Mouse (Mus musculus): ENCODE results near the gene Hrh2. TPM values are rescaled to one million over a fixed set of nuclear protein-coding genes. Genes with fewer than 3 reads are reported as not detected.

The Hrh2 gene
- polyA plus RNA-seq, 1 experiment from 2014 or later, result 0.21 TPM

DNA sequence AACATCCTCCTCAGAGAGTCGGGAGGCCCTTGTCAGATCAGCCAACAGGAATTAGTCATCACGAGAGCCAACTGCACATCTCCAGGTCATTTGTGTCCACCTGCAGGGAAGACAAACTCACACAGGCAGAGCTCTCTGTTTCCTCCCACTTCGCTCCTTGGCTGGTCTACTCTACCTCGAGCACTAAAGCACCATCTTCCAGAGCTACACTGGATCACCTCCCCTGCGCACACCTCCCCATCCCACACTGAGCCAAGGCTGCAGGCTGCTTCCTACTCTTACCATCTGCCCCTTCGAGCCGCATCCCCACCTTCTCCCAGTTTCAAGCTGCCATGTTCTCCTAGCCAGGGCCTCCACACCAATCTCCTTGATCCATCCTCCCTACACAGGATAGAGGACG lies 77.7 kb downstream of the Hrh2 start:
- no peaks in the 10 kb centered on the region for H3K27me3 ChIP-seq (replicated peaks; ENCODE audit: control insufficient read depth, insufficient read depth, low read length)
- 63% methylated on average over 8 of the region's 8 CpGs for WGBS
- ATAC-seq (replicated peaks; ENCODE audit: low FRiP score) (no peak), DNase-seq (ENCODE audit: low spot score) (no peak)
- no peak overlapping the region for H3K27ac ChIP-seq (ENCODE audit: low read depth, low read length)
- no peak overlapping the region for H3K9ac ChIP-seq (ENCODE audit: low read depth, low read length)
- H3K4me1 ChIP-seq (replicated peaks; ENCODE audit: control insufficient read depth, insufficient read depth, low read length), result no peaks in the 10 kb centered on the region
- H3K9me3 ChIP-seq (ENCODE audit: control insufficient read depth, low read length), result no peaks in the 10 kb centered on the region
- H3K4me2 ChIP-seq, result no peak overlapping the region
- no peaks in the 10 kb centered on the region for H3K36me3 ChIP-seq (ENCODE audit: control insufficient read depth, insufficient read depth, low read length)
- no peak overlapping the region for H3K4me3 ChIP-seq (ENCODE audit: low read depth, low read length)

DNA sequence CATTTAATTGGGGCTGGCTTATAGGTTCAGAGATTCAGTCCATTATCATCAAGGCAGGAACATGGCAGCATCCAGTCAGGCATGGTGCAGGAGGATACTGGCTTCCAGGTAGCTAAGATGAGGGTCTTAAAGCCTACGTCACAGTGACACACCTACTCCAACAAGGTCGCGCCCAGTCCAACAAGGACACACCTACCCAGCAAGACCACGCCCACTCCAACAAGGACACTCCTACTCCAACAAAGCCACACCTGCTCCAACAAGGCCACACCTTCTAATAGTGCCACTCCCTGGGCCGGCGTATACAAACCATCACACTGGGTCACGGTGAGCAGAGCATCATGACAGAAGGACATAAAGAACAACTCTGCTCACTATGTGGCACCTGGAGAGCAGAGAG lies 80.1 kb downstream of the Hrh2 start:
- Histone ChIP-seq H3K4me3 (ENCODE audit: low read depth, low read length) (no peak overlapping the region), H3K9ac (ENCODE audit: low read depth, low read length) (no peak overlapping the region), H3K4me2 (no peak overlapping the region), H3K4me1 (replicated peaks; ENCODE audit: control insufficient read depth, insufficient read depth, low read length) (no peaks in the 10 kb centered on the region), H3K27me3 (replicated peaks; ENCODE audit: control insufficient read depth, insufficient read depth, low read length) (no peaks in the 10 kb centered on the region), H3K36me3 (ENCODE audit: control insufficient read depth, insufficient read depth, low read length) (no peaks in the 10 kb centered on the region), H3K9me3 (ENCODE audit: control insufficient read depth, low read length) (no peaks in the 10 kb centered on the region), H3K27ac (ENCODE audit: low read depth, low read length) (no peak overlapping the region)
- no peak for DNase-seq (ENCODE audit: low spot score)
- ATAC-seq (replicated peaks; ENCODE audit: low FRiP score), result no peak
- 83% methylated on average over 7 of the region's 7 CpGs for WGBS

DNA sequence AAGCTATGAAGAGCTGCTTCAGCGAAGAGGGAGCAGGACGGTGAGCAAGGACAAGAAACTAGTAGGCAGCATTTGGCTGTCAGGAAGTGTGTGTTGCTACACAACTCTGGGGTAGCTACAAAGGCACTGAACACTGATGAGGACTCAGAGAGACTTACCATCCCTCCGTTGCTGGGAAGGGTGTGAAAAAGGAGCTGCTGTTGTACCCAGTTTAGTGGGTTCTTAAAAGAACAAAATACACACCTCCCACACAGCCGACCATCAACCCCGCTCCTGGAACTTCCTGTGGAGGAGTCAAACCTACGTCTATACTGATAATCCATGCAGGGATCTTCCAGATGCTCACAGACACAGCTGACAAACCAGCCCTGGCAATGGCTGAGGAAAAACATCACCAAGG lies 85.5 kb downstream of the Hrh2 start:
- 81% methylated on average over 6 of the region's 6 CpGs for WGBS

DNA sequence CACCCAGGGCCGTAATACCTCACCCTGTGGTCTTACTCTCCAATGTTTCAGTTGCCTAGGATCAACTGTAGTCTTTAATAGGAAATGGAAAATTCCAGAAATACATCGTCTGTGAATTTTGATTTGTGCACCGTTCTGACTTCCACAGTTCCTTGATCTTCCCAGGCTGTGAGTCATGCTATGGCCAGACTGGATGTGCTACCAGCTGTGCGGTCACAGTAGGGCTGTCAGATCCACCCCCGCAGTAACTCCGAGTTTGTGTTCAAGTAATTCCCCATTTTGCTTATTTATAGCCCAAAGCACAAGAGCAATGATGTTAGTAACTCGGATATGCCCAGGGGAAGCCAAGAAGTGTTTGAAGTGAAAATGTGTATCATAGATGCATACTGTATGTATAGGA lies 88.4 kb downstream of the Hrh2 start:
- Histone ChIP-seq H3K27ac (ENCODE audit: low read depth, low read length) (no peak overlapping the region), H3K4me3 (ENCODE audit: low read depth, low read length) (no peak overlapping the region), H3K9me3 (ENCODE audit: control insufficient read depth, low read length) (no peaks in the 10 kb centered on the region), H3K36me3 (ENCODE audit: control insufficient read depth, insufficient read depth, low read length) (no peaks in the 10 kb centered on the region), H3K4me1 (replicated peaks; ENCODE audit: control insufficient read depth, insufficient read depth, low read length) (no peaks in the 10 kb centered on the region), H3K9ac (ENCODE audit: low read depth, low read length) (no peak overlapping the region), H3K27me3 (replicated peaks; ENCODE audit: control insufficient read depth, insufficient read depth, low read length) (peaks cover 12% of the 10 kb centered on the region), H3K4me2 (no peak overlapping the region)
- no peak for DNase-seq (ENCODE audit: low spot score)
- 82% methylated on average over 7 of the region's 7 CpGs for WGBS
- ATAC-seq (replicated peaks; ENCODE audit: low FRiP score), result no peak

More for the DNA sequence above, 85.5 kb downstream of the Hrh2 start:
- H3K9ac ChIP-seq (ENCODE audit: low read depth, low read length), result no peak overlapping the region
- H3K27me3 ChIP-seq (replicated peaks; ENCODE audit: control insufficient read depth, insufficient read depth, low read length), result peaks cover 12% of the 10 kb centered on the region
- ATAC-seq (replicated peaks; ENCODE audit: low FRiP score) (no peak), DNase-seq (ENCODE audit: low spot score) (no peak)
- no peak overlapping the region for H3K4me3 ChIP-seq (ENCODE audit: low read depth, low read length)
- no peak overlapping the region for H3K4me2 ChIP-seq
- H3K4me1 ChIP-seq (replicated peaks; ENCODE audit: control insufficient read depth, insufficient read depth, low read length), result no peaks in the 10 kb centered on the region
- no peaks in the 10 kb centered on the region for H3K36me3 ChIP-seq (ENCODE audit: control insufficient read depth, insufficient read depth, low read length)
- no peak overlapping the region for H3K27ac ChIP-seq (ENCODE audit: low read depth, low read length)
- no peaks in the 10 kb centered on the region for H3K9me3 ChIP-seq (ENCODE audit: control insufficient read depth, low read length)

DNA sequence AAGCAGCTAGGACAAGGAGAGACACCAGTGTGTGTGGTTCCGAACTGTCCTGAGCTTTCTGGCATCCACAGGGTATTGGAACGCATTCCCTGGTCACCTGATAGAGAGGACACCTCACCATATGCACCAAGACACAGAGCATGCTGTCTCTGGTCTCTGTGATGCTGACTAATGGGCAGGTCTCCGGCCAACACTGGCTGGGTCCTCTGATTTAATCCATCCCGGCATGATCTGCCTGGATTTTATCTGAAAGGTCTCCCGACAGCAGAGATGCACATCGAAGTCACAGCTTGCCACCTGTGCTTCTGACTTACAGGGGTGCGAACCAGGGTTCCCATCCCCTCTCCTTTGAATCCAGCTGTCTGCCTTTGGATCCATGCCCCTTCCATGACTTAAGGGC lies 89.2 kb downstream of the Hrh2 start:
- no peaks in the 10 kb centered on the region for H3K9me3 ChIP-seq (ENCODE audit: control insufficient read depth, low read length)
- WGBS, result 63% methylated on average over 7 of the region's 7 CpGs
- H3K36me3 ChIP-seq (ENCODE audit: control insufficient read depth, insufficient read depth, low read length), result no peaks in the 10 kb centered on the region
- no peak overlapping the region for H3K9ac ChIP-seq (ENCODE audit: low read depth, low read length)
- no peak overlapping the region for H3K27ac ChIP-seq (ENCODE audit: low read depth, low read length)
- ATAC-seq (replicated peaks; ENCODE audit: low FRiP score) (no peak), DNase-seq (ENCODE audit: low spot score) (no peak)
- no peak overlapping the region for H3K4me3 ChIP-seq (ENCODE audit: low read depth, low read length)
- H3K4me2 ChIP-seq, result no peak overlapping the region
- no peaks in the 10 kb centered on the region for H3K4me1 ChIP-seq (replicated peaks; ENCODE audit: control insufficient read depth, insufficient read depth, low read length)
- peaks cover 12% of the 10 kb centered on the region for H3K27me3 ChIP-seq (replicated peaks; ENCODE audit: control insufficient read depth, insufficient read depth, low read length)

DNA sequence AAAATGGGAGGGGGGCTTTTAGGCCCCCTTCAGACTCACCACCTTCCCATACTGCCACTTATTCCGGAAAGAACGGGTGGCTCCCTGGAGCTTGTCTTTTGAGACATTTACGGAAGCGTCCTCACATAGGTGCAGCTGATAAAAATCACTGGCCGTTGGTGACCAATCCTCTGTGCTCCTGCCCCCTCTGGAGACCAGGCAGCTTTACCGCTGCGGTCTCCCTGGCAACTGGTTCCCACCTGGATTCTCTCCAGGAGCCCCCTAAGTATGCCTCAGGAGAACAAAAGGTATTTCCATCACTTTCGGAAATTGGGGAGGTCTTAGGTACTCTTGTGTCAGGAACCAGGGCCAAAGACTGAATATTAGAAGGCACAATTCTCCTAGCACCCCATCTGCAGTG lies 89.7 kb downstream of the Hrh2 start:
- Histone ChIP-seq H3K9ac (ENCODE audit: low read depth, low read length) (no peak overlapping the region), H3K27me3 (replicated peaks; ENCODE audit: control insufficient read depth, insufficient read depth, low read length) (peaks cover 12% of the 10 kb centered on the region), H3K36me3 (ENCODE audit: control insufficient read depth, insufficient read depth, low read length) (no peaks in the 10 kb centered on the region), H3K27ac (ENCODE audit: low read depth, low read length) (no peak overlapping the region), H3K4me2 (no peak overlapping the region), H3K4me3 (ENCODE audit: low read depth, low read length) (no peak overlapping the region), H3K4me1 (replicated peaks; ENCODE audit: control insufficient read depth, insufficient read depth, low read length) (no peaks in the 10 kb centered on the region), H3K9me3 (ENCODE audit: control insufficient read depth, low read length) (no peaks in the 10 kb centered on the region)
- DNase-seq (ENCODE audit: low spot score) (no peak), ATAC-seq (replicated peaks; ENCODE audit: low FRiP score) (no peak)
- 38% methylated on average over 8 of the region's 8 CpGs for WGBS

DNA sequence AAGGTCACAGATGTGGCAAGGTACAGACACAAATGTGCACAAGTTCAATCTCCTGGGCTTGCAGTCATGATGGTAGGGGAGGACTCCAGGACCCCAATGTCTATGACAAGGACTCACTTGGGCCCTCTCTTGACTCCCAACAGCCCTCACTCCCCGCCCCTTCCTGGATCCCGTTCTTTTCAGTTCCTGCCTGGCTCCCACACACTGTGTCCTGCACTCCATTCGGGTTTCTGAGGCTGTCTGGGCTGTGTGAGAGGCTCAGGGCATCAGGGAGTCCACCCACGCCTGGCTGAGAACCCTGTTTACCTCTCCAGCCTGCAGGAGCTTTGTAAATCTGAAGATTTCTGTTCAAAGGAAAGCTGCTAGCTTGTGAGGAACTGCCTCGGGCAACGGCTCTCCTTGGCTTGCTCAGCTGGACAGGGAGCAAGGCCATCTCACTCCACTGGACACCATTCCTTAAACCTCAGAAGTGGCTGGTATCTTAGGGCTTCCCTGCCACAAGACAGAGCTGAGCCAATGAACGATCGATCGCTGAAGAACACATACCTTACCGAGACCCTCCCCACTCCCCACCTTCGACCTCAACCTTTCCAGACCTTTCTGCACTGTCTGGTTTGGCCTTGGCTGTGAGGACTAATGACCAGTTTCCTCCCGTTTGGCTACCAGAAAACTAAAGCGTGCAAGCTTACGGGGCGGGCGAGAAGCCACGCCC lies 90.4 kb downstream of the Hrh2 start:
- H3K9ac ChIP-seq (ENCODE audit: low read depth, low read length), result no peak overlapping the region
- H3K27ac ChIP-seq (ENCODE audit: low read depth, low read length), result no peak overlapping the region
- ATAC-seq (replicated peaks; ENCODE audit: low FRiP score), result no peak
- no peak for DNase-seq (ENCODE audit: low spot score)
- H3K4me2 ChIP-seq, result peak overlapping the region; percentile 36
- H3K4me1 ChIP-seq (replicated peaks; ENCODE audit: control insufficient read depth, insufficient read depth, low read length), result no peaks in the 10 kb centered on the region
- H3K36me3 ChIP-seq (ENCODE audit: control insufficient read depth, insufficient read depth, low read length), result no peaks in the 10 kb centered on the region
- no peaks in the 10 kb centered on the region for H3K9me3 ChIP-seq (ENCODE audit: control insufficient read depth, low read length)
- 18% methylated on average over 17 of the region's 17 CpGs for WGBS
- H3K4me3 ChIP-seq (ENCODE audit: low read depth, low read length), result no peak overlapping the region
- peaks cover 12% of the 10 kb centered on the region for H3K27me3 ChIP-seq (replicated peaks; ENCODE audit: control insufficient read depth, insufficient read depth, low read length)

DNA sequence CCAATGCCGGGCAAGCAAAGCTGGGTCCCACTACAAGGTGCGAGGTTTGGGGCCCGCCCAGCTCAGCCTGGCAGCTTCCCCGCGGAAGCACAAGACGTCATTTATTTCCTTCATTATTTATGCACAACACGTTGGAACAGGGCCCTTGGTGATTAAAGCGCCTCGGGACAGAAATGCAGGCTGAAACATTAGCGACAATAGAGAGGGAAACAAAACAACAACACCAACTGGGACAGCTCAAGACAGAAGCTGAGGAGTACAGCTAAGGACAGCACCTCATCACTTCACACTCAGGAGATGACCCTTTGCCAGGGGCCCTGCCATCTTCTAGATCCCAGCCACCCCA lies 90.9 kb downstream of the Hrh2 start:
- Histone ChIP-seq H3K9ac (ENCODE audit: low read depth, low read length) (no peak overlapping the region), H3K27ac (ENCODE audit: low read depth, low read length) (no peak overlapping the region), H3K4me3 (ENCODE audit: low read depth, low read length) (no peak overlapping the region), H3K36me3 (ENCODE audit: control insufficient read depth, insufficient read depth, low read length) (no peaks in the 10 kb centered on the region), H3K4me1 (replicated peaks; ENCODE audit: control insufficient read depth, insufficient read depth, low read length) (no peaks in the 10 kb centered on the region), H3K27me3 (replicated peaks; ENCODE audit: control insufficient read depth, insufficient read depth, low read length) (peaks cover 12% of the 10 kb centered on the region), H3K9me3 (ENCODE audit: control insufficient read depth, low read length) (no peaks in the 10 kb centered on the region), H3K4me2 (peak overlapping the region; percentile 36)
- no peak for ATAC-seq (replicated peaks; ENCODE audit: low FRiP score)
- WGBS, result 6% methylated on average over 10 of the region's 10 CpGs
- DNase-seq (ENCODE audit: low spot score), result no peak
